Mouse (Mus musculus) left cerebral cortex, postnatal 14 days (tissue): ENCODE data around the gene Olfr1532-ps1. TPM values are rescaled to one million over a fixed set of nuclear protein-coding genes. Genes with fewer than 3 reads are reported as not detected.
"Not testable (repeated sequence)": the region's sequence is repeated elsewhere in the genome, so short reads cannot be mapped to it uniquely, and the experiment has no call there.

Experiments used
- DNase-seq, 2 experiments: peaks; one replicate each; pipeline ENCODE4 v3.0.0; 2021 to 2022; ENCODE audit warnings: low spot score in 2 of 2, mixed read lengths in 1 of 2
- intact Hi-C: fragments of 180-260 bp; cut with DNase I; formaldehyde crosslinking; loops from one replicate; pipeline ENCODE4 v1.15.1; 2025
- long read RNA-seq, 2 experiments: library from polyadenylated mRNA; stranded (forward); transcript quantifications; one replicate each; pipeline ENCODE4 v2.0.0; 2021
- total RNA-seq, 2 experiments: library from RNA; stranded (reverse); gene quantifications; 2 replicates each; pipeline ENCODE4 v1.2.3; 2021

The Olfr1532-ps1 gene
- total RNA-seq: not detected
- long read RNA-seq, experiment 1: 0 reads
- long read RNA-seq, experiment 2: 0 reads

DNA sequence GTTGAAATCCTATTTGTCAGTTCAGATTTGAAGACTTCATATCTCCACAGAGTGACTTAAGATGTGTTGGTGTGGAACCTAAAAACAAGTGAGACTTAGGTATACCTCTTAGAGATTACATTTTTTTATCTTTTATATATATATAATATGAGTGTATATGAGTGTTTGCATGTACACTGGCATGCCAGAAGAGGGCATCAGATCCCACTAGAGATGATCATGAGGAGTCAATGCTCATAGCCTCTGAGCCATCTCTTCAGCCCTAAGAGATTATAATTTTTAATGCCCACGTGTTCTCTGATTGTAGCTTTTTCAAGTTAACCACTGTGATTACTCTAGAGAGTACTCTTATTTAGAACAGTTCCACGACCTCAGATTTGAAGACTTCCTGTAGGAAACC lies at the start of gene Olfr1532-ps1:
Gene Olfr1532-ps1 (plus strand): TSS at position 326 of the 400 bp plus-strand sequence.
- no peak for DNase-seq
- intact Hi-C loops: no loop called here

DNA sequence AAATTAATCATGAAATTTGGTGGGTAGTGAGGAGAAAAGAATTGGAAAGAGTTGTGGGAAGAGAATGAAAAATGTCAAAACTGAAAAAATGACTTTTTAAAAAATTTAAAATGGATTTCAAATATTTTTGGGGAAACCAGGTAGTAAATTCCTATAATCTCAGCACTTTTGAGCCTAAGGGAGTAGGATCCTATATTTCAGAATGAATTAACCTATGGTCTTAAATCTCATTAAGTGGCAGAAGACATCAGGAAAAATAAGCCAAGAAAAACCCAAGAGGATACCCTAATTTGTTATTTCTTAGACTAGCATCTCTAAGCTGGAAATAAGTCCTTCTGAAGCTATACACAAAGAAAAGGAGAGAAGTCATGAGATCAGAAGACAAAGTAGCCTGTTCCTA lies 44.9 kb upstream of the Olfr1532-ps1 start, which contains the start of gene Olfr704:
Gene Olfr704 (plus strand): TSS at position 301 of the 400 bp plus-strand sequence.
- no peak for DNase-seq
- intact Hi-C loops: no loop called here

DNA sequence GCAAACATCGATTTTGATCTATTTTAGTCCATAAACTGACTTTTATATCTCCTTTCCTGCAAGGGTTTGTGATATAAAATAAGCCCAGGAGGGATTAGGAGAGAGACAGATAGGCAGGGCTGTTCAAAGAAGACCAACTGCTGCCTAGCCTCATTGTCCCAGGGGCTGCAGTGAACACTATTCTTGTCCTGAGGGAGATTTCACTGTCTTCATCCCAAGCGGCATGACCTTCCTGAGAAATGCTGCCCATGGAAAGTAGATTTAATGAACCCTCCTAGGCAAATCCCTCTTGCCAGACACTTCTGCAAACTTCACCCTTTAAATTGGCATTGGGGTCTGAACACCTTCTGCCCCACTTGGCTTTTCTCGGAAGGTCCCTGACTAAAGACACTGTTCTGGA lies 31.0 kb upstream of the Olfr1532-ps1 start, which contains the start of gene Olfr705:
Gene Olfr705 (minus strand): TSS at position 101 of the 400 bp plus-strand sequence.
- no peak for DNase-seq
- intact Hi-C loops: no loop called here

DNA sequence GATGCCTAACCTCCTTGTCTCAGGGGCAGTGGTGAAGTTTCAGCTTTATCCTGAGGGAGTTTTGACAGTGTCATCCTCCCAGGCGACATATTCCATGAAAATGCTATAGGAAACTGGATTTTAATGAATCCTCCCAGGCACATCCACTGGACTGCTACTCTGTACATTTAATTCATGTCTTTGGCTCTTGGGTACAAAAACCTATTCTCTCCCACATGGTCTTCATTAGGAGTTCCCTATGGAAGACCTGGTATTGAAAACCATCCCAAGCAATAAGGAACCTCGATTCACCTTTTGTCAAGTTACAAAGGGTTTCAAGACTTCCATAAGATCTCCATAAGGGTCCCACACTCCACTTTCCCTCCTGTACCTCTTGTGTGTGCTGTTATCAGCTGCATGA lies 19.7 kb upstream of the Olfr1532-ps1 start, which contains the start of gene Olfr706:
Gene Olfr706 (minus strand): TSS at position 101 of the 400 bp plus-strand sequence.
- intact Hi-C loops: no loop called here

DNA sequence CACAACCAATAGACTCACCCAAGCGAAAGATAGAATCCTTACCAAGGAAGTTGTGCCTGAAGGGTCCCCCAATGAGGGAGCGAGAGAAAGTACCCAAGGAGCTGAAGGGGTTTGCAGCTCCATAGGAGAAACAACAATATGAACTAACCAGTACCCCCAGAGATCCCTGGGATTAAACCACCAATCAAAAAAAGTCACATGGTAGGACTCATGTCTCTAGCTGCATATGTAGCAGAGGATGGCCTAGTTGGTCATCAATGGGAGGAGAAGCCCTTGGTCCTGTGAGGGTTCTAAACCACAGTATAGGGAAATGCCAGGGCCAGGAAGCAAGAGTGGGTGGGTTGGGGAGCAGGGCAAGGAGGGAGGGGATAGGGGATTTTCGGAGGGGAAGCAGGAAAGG lies 6.7 kb upstream of the Olfr1532-ps1 start, which contains the start of gene Olfr707:
Gene Olfr707 (minus strand): TSS at position 101 of the 400 bp plus-strand sequence.
- intact Hi-C loops, DNase-seq: not testable (repeated sequence)

More for the DNA sequence above, 19.7 kb upstream of the Olfr1532-ps1 start, which contains the start of gene Olfr706:
- DNase-seq: no peak

DNA sequence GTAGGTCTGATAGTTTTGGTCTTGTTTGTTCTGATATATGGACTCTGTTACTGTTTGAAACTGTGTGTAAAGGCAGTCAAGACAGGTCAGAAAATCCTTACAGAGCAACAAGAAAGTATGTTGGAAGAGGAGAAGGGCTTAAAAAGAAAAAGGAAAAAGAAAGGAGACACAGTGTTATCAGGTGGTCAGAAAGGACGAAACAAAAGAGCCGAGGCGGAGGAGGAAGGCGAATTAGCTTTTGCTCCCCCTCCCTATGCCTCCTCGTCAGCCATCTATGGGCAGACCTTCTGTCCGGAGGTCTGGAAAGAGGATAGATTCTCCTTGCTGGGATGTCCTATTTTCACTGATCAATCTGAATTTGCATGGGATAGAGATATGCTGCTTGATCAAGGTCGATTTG lies 13.2 kb downstream of the Olfr1532-ps1 start:
- intact Hi-C loops, DNase-seq: not testable (repeated sequence)

DNA sequence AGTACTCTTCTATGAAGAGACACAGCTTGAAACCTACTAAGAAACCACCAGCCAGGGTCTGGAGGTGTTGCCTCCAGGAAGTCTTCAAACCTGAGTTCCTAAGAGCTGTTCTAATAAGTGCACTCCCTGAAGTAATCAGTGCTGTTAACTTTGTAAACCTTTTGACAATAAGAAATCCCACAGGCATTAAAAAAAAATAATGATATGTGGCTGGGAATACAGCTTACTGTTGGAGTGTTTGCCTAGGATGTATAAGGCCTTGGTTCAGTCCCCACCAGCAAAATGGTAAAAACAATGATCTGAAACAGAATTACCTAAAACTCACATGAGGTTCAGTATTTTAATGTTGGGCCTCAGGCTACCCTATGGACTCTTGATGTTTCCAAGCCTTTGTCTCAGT lies 24.3 kb downstream of the Olfr1532-ps1 start, which contains the start of gene Olfr709-ps1:
Gene Olfr709-ps1 (minus strand): TSS at position 101 of the 400 bp plus-strand sequence.
- intact Hi-C loops: no loop called here
- DNase-seq: no peak

DNA sequence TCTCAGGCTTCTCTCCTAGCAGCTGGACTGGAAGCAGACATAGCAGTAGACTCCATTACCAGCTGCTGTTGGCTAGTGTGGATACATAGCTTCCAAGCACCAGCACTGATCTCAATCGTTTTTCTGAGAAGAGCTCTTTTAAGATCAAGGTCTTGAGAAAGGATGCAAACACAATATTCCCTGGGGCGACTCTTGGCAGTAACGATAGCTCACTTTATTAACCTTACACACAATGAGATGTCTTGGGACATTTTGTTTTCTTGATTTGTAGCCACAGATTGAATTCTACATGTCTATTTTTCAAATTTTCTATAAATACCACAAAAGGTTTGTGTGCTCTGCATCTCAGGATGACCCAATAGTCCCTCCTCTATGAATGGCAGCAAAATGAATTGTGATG lies 40.4 kb downstream of the Olfr1532-ps1 start, which contains the start of gene Olfr710:
Gene Olfr710 (minus strand): TSS at position 101 of the 400 bp plus-strand sequence.
- intact Hi-C loops: no loop called here
- no peak for DNase-seq

DNA sequence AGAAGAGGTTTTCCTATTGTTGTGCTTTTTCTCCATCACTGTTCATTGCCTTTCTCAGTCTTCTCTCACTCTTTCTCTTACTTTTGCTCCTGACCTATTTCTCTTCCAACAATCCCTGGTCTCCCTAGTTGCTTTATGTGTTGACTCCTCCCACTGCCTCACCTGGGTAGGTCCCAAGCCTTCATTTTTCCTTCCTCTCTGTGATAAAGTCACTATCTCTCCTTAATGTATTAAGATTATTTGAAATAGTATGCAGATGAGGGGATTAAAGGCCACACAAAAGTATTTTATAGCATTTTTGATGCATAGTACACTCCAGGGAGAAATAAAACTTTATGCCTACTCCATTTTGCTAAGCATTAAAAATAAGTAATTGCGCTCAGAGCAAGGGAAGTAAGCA lies 56.0 kb downstream of the Olfr1532-ps1 start, which contains the start of gene Olfr6:
Gene Olfr6 (minus strand): TSS at position 101 of the 400 bp plus-strand sequence.
- intact Hi-C loops: no loop called here
- no peak for DNase-seq

Other genes starting within 250 kb of the Olfr1532-ps1 start
- not detected for gene Olfr693, start 227.4 kb upstream of the Olfr1532-ps1 start, total RNA-seq
- not detected for gene Olfr694, start 216.2 kb upstream of the Olfr1532-ps1 start, total RNA-seq
- not detected for gene Olfr695, start 191.6 kb upstream of the Olfr1532-ps1 start, total RNA-seq
- gene Olfr697, start 165.6 kb upstream of the Olfr1532-ps1 start, total RNA-seq: not detected
- gene Olfr698, start 152.6 kb upstream of the Olfr1532-ps1 start, total RNA-seq: not detected
- gene Olfr699, start 114.8 kb upstream of the Olfr1532-ps1 start, total RNA-seq: not detected
- gene Olfr700, start 99.2 kb upstream of the Olfr1532-ps1 start, total RNA-seq: not detected
- gene Olfr701, start 93.9 kb upstream of the Olfr1532-ps1 start, total RNA-seq: not detected
- not detected for gene Olfr702, start 74.1 kb upstream of the Olfr1532-ps1 start, total RNA-seq
- not detected for gene Olfr703, start 64.6 kb upstream of the Olfr1532-ps1 start, total RNA-seq
- not detected for gene Olfr704, start 44.8 kb upstream of the Olfr1532-ps1 start, total RNA-seq
- not detected for gene Olfr705, start 31.1 kb upstream of the Olfr1532-ps1 start, total RNA-seq
- not detected for gene Olfr706, start 19.8 kb upstream of the Olfr1532-ps1 start, total RNA-seq
- gene Olfr707, start 6.8 kb upstream of the Olfr1532-ps1 start, total RNA-seq: not detected
- not detected for gene Olfr709-ps1, start 24.2 kb downstream of the Olfr1532-ps1 start, total RNA-seq
- not detected for gene Olfr710, start 40.3 kb downstream of the Olfr1532-ps1 start, total RNA-seq
- not detected for gene Olfr6, start 55.9 kb downstream of the Olfr1532-ps1 start, total RNA-seq
- gene Olfr711, start 67.5 kb downstream of the Olfr1532-ps1 start, total RNA-seq: not detected
- not detected for gene Olfr2, start 98.1 kb downstream of the Olfr1532-ps1 start, total RNA-seq
- not detected for gene Olfr713, start 123.2 kb downstream of the Olfr1532-ps1 start, total RNA-seq
- not detected for gene Olfr714, start 163.0 kb downstream of the Olfr1532-ps1 start, total RNA-seq
- gene Olfr17, start 185.2 kb downstream of the Olfr1532-ps1 start, total RNA-seq: not detected
- not detected for gene Olfr715b, start 202.4 kb downstream of the Olfr1532-ps1 start, total RNA-seq
- not detected for gene Olfr715, start 223.1 kb downstream of the Olfr1532-ps1 start, total RNA-seq
- not detected for gene Olfr716, start 230.3 kb downstream of the Olfr1532-ps1 start, total RNA-seq